28 mouse cellular contexts compared by ENCODE assay signal in genomic region chr3:154655711-154656110, GRCm38 (mm10). TPM values are rescaled to one million over a fixed set of nuclear protein-coding genes. Genes with fewer than 3 reads are reported as not detected.
"Had no signal": no experiment of that assay in that cellular context is flagged by ENCODE, and none has a peak within 500 bp of the region (broad histone marks: within the 10 kb centered on the region; RNA-seq: fewer than 3 reads in every experiment).

No protein-coding gene starts in this region.

- H3K4me1 ChIP-seq: limb, embryonic 13.5 days; liver, embryonic 12.5 days had no signal

- H3K27ac ChIP-seq: gastrocnemius, adult 2 months; heart, adult 2 months; heart, embryonic 13.5 days; heart, embryonic 15.5 days; hindbrain, embryonic 13.5 days; hindbrain, embryonic 15.5 days; hindbrain, postnatal 0 days; kidney, embryonic 15.5 days; kidney, postnatal 0 days; limb, embryonic 13.5 days; limb, embryonic 15.5 days; liver, embryonic 12.5 days; liver, embryonic 14.5 days had no signal

- DNase-seq: gastrocnemius, adult 2 months; gastrocnemius, postnatal 10 days; gastrocnemius, postnatal 25 days; heart, adult 2 months; heart, postnatal 14 days; kidney, adult 11 months; kidney, adult 2 months; kidney, adult 9 months; kidney, postnatal 14 days; kidney, postnatal 36 days; layer of hippocampus, adult 9-11 months; layer of hippocampus, postnatal 36 days; left cerebral cortex, postnatal 4 days had no signal

- H3K4me3 ChIP-seq: gastrocnemius, adult 2 months; heart, adult 2 months; heart, embryonic 13.5 days; heart, embryonic 15.5 days; hindbrain, embryonic 13.5 days; hindbrain, embryonic 15.5 days; kidney, embryonic 15.5 days; limb, embryonic 13.5 days; limb, embryonic 15.5 days; liver, embryonic 12.5 days had no signal

RNA-seq across cellular contexts. Expression of gene Erich3, which starts 7.9 kb away (rescaled TPM):
- total RNA-seq: gastrocnemius, postnatal 25 days; granulocyte monocyte progenitor cell, adult 5-6 weeks; hematopoietic stem cell, adult 5-6 weeks had no signal
- polyA plus RNA-seq: intestine, embryonic 16.5 days; kidney, postnatal 0 days; liver, adult 2 months; liver, embryonic 12.5 days had no signal
